Mouse (Mus musculus) megakaryocyte, embryonic 14.5 days (primary cell): ENCODE results near the gene Inka2. TPM values are rescaled to one million over a fixed set of nuclear protein-coding genes. Genes with fewer than 3 reads are reported as not detected.

Experiments used
- H3K27me3 ChIP-seq: replicated peaks from 2 replicates; pipeline ENCODE3; 2012; ENCODE audit warnings: inconsistent platforms
- H3K36me3 ChIP-seq: replicated peaks from 2 replicates; pipeline ENCODE3; 2012; ENCODE audit warnings: low read length, inconsistent platforms, mixed read lengths
- H3K4me1 ChIP-seq: 2 replicates; pipeline ENCODE4 v1.6.1; 2012; ENCODE audit warnings: inconsistent platforms
- H3K4me3 ChIP-seq: replicated peaks from 2 replicates; pipeline ENCODE3; 2012; ENCODE audit warnings: moderate library complexity, mild to moderate bottlenecking, inconsistent platforms
- H3K9me3 ChIP-seq: 2 replicates; pipeline ENCODE4 v1.6.1; 2012; ENCODE audit warnings: inconsistent platforms
- FLI1 ChIP-seq: IDR thresholded peaks from 2 replicates; pipeline ENCODE4 v1.6.1; 2012; ENCODE audit warnings: low read length, inconsistent platforms, mixed read lengths
- GATA1 ChIP-seq: IDR thresholded peaks from 3 replicates; pipeline ENCODE4 v1.6.1; 2012; ENCODE audit warnings: mixed read lengths, low read length, inconsistent platforms, borderline replicate concordance
- polyA plus RNA-seq: library from polyadenylated mRNA; stranded (reverse); fragments of >175 nt; gene quantifications from 2 replicates; pipeline ENCODE4 v1.2.3, GENCODE M21; 2012; ENCODE audit warnings: low replicate concordance; ENCODE audit not compliant: insufficient read depth

Inka2 gene
- polyA plus RNA-seq, 1 experiment, result 4.4 TPM

DNA sequence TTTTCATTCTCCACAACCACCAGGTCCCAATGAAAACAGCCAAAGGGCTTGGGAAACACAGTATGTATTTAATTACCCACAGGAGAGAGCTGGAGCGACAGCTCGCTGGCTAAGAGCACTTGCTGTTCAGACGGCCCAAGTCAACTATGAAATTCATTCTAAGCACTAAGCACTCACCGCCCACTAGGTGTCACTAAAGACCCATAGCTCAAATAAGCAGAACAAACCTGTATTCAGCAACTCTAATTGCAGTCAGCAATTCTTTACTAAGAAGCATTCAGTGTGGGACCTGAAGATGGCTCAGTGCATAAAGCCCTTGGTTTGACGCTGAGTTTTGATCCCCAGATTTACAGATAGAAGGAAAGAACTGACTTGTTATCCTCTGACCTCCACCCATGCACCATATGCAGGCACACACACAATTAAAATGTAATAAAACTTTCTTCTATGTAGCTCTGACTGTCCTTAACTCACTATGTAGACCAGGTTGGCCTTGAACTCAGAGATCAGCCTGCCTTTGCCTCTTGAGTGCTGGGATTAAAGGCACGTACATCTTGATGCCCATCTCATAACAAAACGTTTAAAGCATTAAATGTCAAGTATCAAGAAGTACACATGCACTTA is 29.7 kb upstream of the Inka2 start:
- Histone ChIP-seq H3K4me3 (no peak overlapping the region), H3K36me3 (peaks cover 29% of the 10 kb centered on the region), H3K4me1 (peaks cover 35% of the 10 kb centered on the region), H3K27me3 (no peaks in the 10 kb centered on the region), H3K9me3 (no peaks in the 10 kb centered on the region)
- no peak for TF ChIP-seq FLI1

GRCm38 (mm10) chr3:105675932-105676331 is 28.5 kb upstream of the Inka2 start:
- Histone ChIP-seq H3K27me3 (no peaks in the 10 kb centered on the region), H3K36me3 (peaks cover 41% of the 10 kb centered on the region), H3K9me3 (no peaks in the 10 kb centered on the region), H3K4me3 (no peak overlapping the region), H3K4me1 (peaks cover 33% of the 10 kb centered on the region)
- no peak for TF ChIP-seq GATA1
- no peak for TF ChIP-seq FLI1

DNA sequence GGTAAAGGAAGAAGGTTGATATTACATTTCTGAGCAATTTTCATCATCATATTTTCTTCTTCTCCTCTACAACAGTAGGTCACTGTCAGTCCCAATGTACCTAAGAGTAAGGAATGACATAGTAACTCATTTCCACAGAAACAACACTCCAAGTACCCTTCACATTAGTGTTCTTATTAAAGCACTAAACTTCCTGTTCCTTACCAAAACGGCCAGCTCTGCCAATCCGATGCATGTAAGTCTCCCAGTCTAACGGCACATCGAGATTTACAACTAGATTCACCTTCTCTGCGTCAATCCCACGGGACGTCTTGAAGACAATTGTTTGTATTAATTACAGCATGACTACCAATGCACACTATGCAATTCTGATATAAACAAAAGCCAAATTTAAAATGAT is 24.1 kb upstream of the Inka2 start:
- H3K4me3 ChIP-seq, result no peak overlapping the region
- no peak for TF ChIP-seq FLI1
- TF ChIP-seq GATA1, result no peak
- peaks cover 14% of the 10 kb centered on the region for H3K4me1 ChIP-seq
- H3K9me3 ChIP-seq, result no peaks in the 10 kb centered on the region
- peaks cover 78% of the 10 kb centered on the region for H3K36me3 ChIP-seq
- no peaks in the 10 kb centered on the region for H3K27me3 ChIP-seq

DNA sequence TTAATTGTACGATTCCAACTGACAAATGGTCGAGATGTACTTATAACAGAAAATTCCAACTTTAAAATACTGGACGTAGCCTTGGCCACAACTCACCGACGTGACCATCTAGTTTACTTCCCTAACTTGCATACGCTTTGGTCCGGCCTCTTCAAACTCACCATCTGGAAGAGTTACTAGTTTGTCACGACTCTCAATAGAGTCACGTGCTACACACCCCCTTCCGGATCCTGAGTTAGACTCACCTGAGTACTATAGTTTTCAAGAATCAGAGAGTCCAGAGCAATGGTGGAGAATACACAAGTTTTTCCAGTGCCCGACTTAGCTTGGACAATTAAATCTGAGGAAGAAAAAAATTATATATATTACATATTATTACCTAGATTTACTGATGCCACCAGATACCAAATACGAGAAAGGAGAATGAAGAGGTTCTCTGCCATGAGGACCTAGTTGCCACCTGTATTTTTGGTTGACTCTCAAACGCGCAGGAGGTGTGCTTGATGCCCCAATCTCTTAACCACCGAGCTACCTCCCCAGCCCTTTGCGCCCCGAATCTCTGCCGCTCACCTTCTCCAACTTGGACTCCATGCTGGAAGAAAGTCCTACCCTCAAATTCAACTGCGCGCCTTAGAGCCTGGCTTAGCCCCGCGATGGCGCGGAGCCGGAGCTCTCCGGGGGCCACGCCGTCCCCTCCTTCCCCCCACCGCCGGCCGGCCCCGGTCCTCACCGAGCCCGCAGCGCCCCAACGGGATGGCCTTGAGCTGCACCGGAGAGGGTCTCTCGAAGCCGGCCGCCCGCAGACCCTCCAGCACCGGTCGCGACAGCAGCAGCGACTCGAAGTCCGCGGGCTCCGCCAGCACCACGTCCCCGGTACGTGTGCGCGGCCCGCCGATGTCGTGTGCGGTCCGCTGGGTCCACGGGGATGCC is 17.7 kb upstream of the Inka2 start:
- Histone ChIP-seq H3K4me1 (peaks cover 35% of the 10 kb centered on the region), H3K9me3 (no peaks in the 10 kb centered on the region), H3K36me3 (peaks cover 30% of the 10 kb centered on the region), H3K4me3 (peak overlapping the region; percentile 99), H3K27me3 (no peaks in the 10 kb centered on the region)
- no peak for TF ChIP-seq GATA1
- no peak for TF ChIP-seq FLI1

DNA sequence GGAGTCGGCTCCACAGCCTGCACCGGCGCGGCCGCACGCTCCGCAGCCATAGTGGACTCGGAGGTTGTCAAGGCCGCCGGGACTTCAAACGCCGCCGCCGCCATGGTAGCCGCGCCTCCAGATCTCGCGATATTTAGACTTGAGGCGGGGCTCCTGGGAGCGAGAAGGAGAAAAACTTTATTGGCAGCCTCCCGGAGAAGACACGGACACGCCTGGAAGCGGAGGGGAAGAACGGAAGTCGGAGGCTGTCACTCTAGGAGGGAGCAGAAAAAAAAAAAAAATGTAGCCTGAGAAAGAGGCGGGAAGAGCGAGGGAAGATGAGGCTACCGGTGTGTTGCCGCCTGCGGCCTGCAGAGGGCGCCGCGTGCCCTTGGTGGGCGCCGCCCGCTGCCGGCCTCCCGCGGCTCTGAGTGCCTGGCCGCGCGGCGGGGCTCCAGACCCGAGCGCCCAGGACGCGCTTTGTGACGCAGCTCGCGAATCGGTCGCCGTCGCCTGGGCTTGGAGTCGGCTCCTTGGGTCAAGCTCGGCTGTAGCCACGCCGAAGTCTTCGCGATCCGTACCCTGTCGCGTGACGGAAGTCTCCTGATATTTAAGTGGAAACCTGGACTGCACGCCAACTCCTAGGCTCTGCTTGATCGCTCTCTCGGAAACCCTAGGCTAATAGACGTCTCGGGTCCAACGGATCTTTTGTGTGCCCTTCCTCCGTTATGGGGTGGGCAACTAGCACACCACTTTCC is 16.9 kb upstream of the Inka2 start, which contains the start of gene Ddx20:
TSS of gene Ddx20 (minus strand) at position 251 of the 737 bp plus-strand sequence.
- peak within 1 kb of the TSS; percentile 99 for H3K4me3 ChIP-seq

GRCm38 (mm10) chr3:105688536-105688935 is 15.9 kb upstream of the Inka2 start:
- Histone ChIP-seq H3K27me3 (peaks cover 8% of the 10 kb centered on the region), H3K9me3 (no peaks in the 10 kb centered on the region), H3K4me1 (peaks cover 39% of the 10 kb centered on the region), H3K36me3 (peaks cover 13% of the 10 kb centered on the region), H3K4me3 (no peak overlapping the region)
- no peak for TF ChIP-seq GATA1
- TF ChIP-seq FLI1, result no peak

More for the DNA sequence above, 16.9 kb upstream of the Inka2 start, which contains the start of gene Ddx20:
- peaks cover 2% of the 10 kb centered on the region for H3K27me3 ChIP-seq
- H3K4me1 ChIP-seq, result peaks cover 35% of the 10 kb centered on the region
- H3K9me3 ChIP-seq, result no peaks in the 10 kb centered on the region
- TF ChIP-seq FLI1 (peak; percentile 47; the same call in 1 of the 2 replicates), GATA1 (no peak)
- H3K36me3 ChIP-seq, result peaks cover 23% of the 10 kb centered on the region

- peaks cover 40% of the 10 kb centered on the region for H3K27me3 ChIP-seq
- H3K9me3 ChIP-seq, result no peaks in the 10 kb centered on the region
- H3K4me1 ChIP-seq, result peaks cover 47% of the 10 kb centered on the region
Observed at GRCm38 (mm10) chr3:105693327-105694080, 10.9 kb upstream of the Inka2 start.

DNA sequence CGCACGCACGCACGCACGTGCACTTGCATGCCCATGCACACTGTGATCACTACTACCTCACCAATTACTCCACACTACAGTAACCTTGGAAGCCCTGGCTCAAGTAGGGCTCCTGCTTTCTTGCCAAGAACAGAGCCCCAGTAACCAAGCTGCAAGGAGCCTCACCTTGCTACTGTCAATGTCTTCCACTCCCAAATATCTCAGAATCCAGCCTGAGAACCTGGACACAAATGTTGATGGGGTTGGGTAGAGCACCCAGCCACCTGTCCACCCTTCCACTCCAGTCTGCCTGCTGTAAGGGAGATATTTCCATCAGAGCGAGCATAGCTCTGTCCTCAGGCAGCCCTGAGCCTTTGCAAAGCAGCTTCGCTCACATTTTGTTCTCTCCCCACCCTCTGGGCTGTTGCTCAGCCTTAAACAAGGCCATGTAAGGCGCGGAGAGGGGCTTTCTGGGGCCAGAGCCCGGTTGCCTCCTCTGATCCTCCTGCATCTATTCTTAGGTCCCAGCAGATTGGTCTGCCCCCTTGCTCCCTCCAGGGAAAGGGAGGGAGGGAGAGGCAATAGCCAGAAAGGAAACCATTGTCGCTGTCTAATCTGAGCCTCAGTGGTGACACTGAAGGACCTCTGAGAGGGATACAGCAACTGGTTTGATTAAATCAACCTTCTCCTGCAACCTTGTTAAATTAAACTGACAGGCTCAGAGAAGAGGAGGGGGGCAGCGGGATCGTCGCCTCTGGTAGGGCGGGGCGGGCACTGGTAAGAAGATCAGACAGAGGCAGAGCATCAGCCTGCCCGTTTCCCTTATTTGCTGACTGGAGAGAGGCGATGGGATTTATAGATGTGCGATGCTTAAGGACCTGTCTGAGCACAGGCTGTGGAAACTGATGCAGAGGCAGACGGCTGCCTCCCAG is 8.7 kb upstream of the Inka2 start:
- Histone ChIP-seq H3K36me3 (no peaks in the 10 kb centered on the region), H3K27me3 (peaks cover 40% of the 10 kb centered on the region), H3K9me3 (no peaks in the 10 kb centered on the region), H3K4me1 (peaks cover 56% of the 10 kb centered on the region), H3K4me3 (peak overlapping the region; percentile 19)
- TF ChIP-seq FLI1 (no peak), GATA1 (no peak)

More at GRCm38 (mm10) chr3:105693327-105694080, 10.9 kb upstream of the Inka2 start:
- no peaks in the 10 kb centered on the region for H3K36me3 ChIP-seq
- no peak for TF ChIP-seq GATA1
- TF ChIP-seq FLI1, result no peak
- no peak overlapping the region for H3K4me3 ChIP-seq
